Mouse (Mus musculus): Measurements from ENCODE around the gene B3galt5.
A peak's percentile ranks its signal among the peaks of the same experiment; 100 is the strongest.

Gene B3galt5

GRCm38 (mm10) chr16:96235366-96235970 is at the start of gene B3galt5:
Gene B3galt5, plus strand, starts transcription at chr16:96235801.
- DNase-seq (ENCODE audit: low read depth, low spot score): no peak

- no peak for DNase-seq (ENCODE audit: low read depth, low spot score)
Observed at GRCm38 (mm10) chr16:96187619-96188018, 48.0 kb upstream of the B3galt5 start.

- DNase-seq (ENCODE audit: low read depth, low spot score): peak; percentile 99
Observed at GRCm38 (mm10) chr16:96191531-96192506, 43.8 kb upstream of the B3galt5 start, which contains the start of gene Lca5l. Gene Lca5l, minus strand, starts transcription at chr16:96192271.

- no peak for DNase-seq (ENCODE audit: low read depth, low spot score)
Observed at GRCm38 (mm10) chr16:96199913-96200701, 35.5 kb upstream of the B3galt5 start, which contains the start of gene Sh3bgr. Gene Sh3bgr, plus strand, starts transcription at chr16:96200450.

GRCm38 (mm10) chr16:96200702-96201028 is 34.9 kb upstream of the B3galt5 start:
- DNase-seq (ENCODE audit: low read depth, low spot score): no peak

- no peak for DNase-seq (ENCODE audit: low read depth, low spot score)
Observed at GRCm38 (mm10) chr16:96201485-96202232, 33.9 kb upstream of the B3galt5 start.

- DNase-seq (ENCODE audit: low read depth, low spot score): no peak
Observed at GRCm38 (mm10) chr16:96209789-96210188, 25.8 kb upstream of the B3galt5 start.

- DNase-seq (ENCODE audit: low read depth, low spot score): no peak
Observed at GRCm38 (mm10) chr16:96210856-96211255, 24.7 kb upstream of the B3galt5 start.

- no peak for DNase-seq (ENCODE audit: low read depth, low spot score)
Observed at GRCm38 (mm10) chr16:96213027-96213426, 22.6 kb upstream of the B3galt5 start.

- no peak for DNase-seq (ENCODE audit: low read depth, low spot score)
Observed at GRCm38 (mm10) chr16:96221491-96221890, 14.1 kb upstream of the B3galt5 start.

- DNase-seq (ENCODE audit: low read depth, low spot score): no peak
Observed at GRCm38 (mm10) chr16:96221959-96222358, 13.6 kb upstream of the B3galt5 start.

GRCm38 (mm10) chr16:96222452-96222851 is 13.1 kb upstream of the B3galt5 start:
- no peak for DNase-seq (ENCODE audit: low read depth, low spot score)

GRCm38 (mm10) chr16:96228438-96228837 is 7.2 kb upstream of the B3galt5 start:
- DNase-seq (ENCODE audit: low read depth, low spot score): no peak

GRCm38 (mm10) chr16:96229044-96229555 is 6.5 kb upstream of the B3galt5 start:
- DNase-seq (ENCODE audit: low read depth, low spot score): no peak

GRCm38 (mm10) chr16:96230411-96230810 is 5.2 kb upstream of the B3galt5 start:
- peak; percentile 84 for DNase-seq (ENCODE audit: low read depth, low spot score)

GRCm38 (mm10) chr16:96231251-96231650 is 4.3 kb upstream of the B3galt5 start:
- no peak for DNase-seq (ENCODE audit: low read depth, low spot score)

GRCm38 (mm10) chr16:96231974-96232373 is 3.6 kb upstream of the B3galt5 start:
- no peak for DNase-seq (ENCODE audit: low read depth, low spot score)

GRCm38 (mm10) chr16:96233996-96234395 is 1.6 kb upstream of the B3galt5 start:
- DNase-seq (ENCODE audit: low read depth, low spot score): no peak

GRCm38 (mm10) chr16:96244496-96244895 is 8.9 kb downstream of the B3galt5 start:
- DNase-seq (ENCODE audit: low read depth, low spot score): no peak

- DNase-seq (ENCODE audit: low read depth, low spot score): no peak
Observed at GRCm38 (mm10) chr16:96249635-96250034, 14.0 kb downstream of the B3galt5 start.

- no peak for DNase-seq (ENCODE audit: low read depth, low spot score)
Observed at GRCm38 (mm10) chr16:96252146-96252545, 16.5 kb downstream of the B3galt5 start.

Measured in 3T3-L1 (cell line).